Mouse (Mus musculus) 3134 (cell line): ENCODE results near the gene Foxn3.

Source experiments
- DNase-seq: peaks from one replicate; pipeline ENCODE4 v3.0.0-alpha.2; 2011; ENCODE audit warnings: low spot score; ENCODE audit not compliant: insufficient read length; ENCODE audit errors: extremely low read depth

Foxn3 gene

DNA sequence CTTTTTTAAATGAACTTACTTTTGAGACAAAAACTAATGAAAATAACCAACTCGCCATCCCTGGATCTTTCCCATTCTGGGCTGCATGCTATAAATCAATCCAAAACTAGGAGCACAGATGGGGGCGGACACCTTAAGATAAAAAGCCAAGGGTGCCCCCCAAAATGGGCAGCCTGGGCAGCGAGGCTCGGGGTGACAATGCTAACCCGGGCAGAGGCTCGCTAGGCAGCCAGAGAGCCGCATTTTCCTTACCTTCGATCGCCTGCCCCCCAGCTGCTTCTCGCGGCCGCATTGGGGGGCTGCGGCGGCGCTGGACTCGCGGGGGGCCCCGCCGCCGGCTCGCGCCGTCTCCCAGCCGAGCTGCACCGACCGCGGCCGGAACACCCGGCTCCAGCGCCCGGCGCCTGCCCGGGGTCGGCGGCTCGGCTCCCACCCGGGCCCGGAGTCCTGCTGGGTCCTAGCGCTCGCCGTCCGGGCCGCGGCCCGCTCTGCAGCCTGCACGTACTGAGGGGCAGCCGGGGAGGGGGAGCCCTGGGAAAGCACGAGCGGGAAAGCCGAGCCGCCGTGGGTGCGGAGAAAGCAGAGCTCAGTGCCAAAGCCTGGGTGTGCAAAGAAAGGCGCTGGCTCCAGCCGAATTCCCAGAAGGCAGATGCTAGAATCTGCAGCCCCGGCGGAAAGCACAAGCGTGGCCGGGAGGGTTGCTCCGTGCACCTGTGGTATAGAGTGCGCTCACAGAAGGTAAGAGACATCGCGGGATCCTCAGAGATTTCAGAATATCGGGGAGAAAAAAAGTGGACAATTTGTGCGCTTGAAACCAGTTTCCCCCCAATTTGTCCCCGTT is at the start of gene Foxn3:
Gene Foxn3 (minus strand): TSS at position 364 of the 841 bp plus-strand sequence.
- DNase-seq: peak; percentile 73

- no peak for DNase-seq
These were observed 48.9 kb upstream of the Foxn3 start for GRCm38 (mm10) chr12:99612181-99612871.

DNA sequence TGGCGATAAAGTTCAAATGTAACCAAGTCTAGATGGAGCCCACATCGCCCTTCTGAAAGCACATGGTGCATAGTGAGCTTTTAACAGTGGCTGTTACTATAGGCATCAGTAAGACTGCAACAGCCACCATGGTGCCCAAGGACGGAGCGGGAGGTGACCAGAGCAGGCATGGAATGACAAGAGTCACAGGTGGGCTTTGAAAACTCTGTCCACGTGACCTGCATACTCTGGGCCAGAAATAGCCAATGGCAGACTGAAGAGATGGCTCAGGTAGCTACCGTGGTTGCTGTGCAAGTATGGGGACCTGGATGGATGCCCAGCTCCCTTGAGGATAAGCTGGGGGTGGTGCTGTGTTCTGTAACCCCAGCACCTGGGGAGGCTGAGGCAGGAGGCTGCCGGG is 47.5 kb upstream of the Foxn3 start:
- DNase-seq: no peak

GRCm38 (mm10) chr12:99610069-99610815 is 46.9 kb upstream of the Foxn3 start:
- DNase-seq: no peak

- DNase-seq: no peak
These were observed 46.3 kb upstream of the Foxn3 start for GRCm38 (mm10) chr12:99609643-99610042.

DNA sequence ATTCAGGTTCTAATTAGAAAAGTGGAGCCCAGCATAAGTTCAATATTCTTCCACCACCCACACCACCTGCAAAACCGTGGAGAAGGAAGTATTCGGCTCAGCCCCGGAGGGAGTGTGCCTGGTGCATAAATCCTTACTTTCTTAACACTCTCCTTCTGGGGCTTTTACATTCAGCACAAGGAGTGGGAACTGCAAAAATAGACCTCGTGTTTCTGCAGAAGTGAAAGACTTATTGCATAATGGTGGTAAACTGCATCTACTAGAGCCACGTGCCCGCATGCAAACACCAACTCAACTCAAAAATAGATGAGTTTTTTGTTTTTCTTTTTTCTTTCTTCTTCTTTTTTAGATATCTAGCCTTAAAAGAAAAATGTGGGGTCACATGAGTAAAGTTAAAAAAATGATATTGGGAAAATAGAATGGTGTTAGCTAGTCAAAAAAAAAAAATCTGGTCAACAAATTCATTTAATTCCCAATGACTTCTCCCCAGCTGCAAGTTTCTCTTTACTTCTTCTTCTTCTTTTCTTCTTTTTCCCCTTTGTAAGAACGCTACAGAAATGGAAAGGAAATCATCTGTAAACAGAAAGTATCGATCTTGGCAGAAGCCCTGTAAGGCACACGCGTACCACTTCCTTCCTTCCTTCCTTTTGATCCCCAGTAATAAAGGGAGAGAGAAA is 45.0 kb upstream of the Foxn3 start:
- no peak for DNase-seq

GRCm38 (mm10) chr12:99603381-99603780 is 40.0 kb upstream of the Foxn3 start:
- DNase-seq: no peak

GRCm38 (mm10) chr12:99601841-99602240 is 38.5 kb upstream of the Foxn3 start:
- DNase-seq: no peak

DNA sequence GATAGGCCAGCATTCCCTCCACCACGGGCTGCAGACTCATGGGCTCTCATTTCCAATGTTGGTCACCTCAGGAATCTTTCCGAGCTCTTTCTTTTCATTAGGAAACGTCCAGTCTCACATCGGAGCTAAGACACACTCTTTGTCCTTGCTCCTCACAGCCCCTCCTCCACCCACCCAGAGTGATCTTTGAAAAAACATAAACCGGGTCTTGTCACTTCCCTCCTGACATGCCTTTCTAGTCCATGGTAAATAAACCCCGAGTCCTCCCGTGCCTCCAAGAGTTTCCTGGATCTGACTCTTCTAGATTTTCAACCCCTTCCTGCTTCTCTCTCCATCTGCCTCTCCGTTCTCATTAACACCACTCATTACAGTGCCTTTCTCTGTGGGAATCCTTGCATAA is 38.0 kb upstream of the Foxn3 start:
- no peak for DNase-seq

DNA sequence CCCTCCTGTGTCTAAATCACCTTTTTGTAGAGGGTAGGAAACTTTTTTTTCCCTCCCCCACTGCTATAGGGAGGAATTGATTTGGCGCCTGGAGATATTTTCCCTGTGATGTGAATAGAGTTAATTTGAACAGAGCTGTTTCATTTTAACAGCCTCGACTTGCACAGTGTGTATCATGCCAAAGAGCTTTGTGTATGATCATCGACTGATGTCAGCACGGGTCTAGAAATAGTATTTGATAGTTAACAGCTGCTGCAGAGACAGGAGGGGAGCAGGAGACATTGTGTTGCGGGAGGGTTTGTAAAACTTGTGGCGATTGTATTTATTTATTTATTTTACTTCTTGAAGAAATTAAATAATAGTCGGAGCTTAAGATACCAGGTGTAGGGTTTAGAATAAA is 36.2 kb upstream of the Foxn3 start:
- DNase-seq: no peak

DNA sequence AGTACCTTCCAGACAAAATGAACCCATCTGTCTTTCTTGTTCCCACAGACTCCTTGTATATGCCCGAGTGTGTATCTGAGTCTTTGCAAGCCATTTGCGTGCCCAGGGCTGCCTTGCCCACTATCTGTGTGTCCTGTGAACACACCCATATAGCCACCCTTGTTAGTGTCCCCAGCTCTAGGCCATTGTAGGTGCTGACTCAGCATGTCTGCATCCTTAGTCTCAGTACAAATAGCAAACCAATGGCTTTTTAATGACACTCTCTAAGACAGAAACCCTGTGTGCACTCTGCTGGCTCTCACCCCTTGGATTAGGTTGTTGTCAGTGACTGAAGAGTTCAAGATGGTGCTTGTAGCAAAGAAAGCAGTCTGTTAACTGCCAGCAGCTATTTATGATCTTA is 33.0 kb upstream of the Foxn3 start:
- no peak for DNase-seq

GRCm38 (mm10) chr12:99587338-99587737 is 24.0 kb upstream of the Foxn3 start:
- DNase-seq: no peak

DNA sequence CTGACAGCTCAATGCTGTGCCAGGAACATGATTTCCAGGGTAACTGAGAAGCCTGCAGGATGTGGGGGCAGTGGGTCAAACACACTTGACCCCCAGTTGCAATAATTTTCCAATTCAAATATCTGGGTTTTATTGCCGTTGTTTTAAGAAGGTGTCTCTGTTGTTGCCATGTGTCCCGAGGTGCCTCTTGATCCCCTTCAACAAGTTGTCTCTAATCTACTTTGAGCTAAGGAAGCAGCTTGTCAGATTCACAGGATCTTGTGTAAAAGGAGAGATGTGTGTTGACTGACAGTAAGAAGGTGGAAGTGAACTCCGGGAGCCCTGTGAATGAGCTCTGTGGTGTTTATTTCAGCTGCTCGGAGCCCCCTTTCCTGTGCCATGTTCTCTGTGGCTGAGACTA is 16.6 kb upstream of the Foxn3 start:
- DNase-seq: no peak

GRCm38 (mm10) chr12:99576682-99577081 is 13.3 kb upstream of the Foxn3 start:
- no peak for DNase-seq

DNA sequence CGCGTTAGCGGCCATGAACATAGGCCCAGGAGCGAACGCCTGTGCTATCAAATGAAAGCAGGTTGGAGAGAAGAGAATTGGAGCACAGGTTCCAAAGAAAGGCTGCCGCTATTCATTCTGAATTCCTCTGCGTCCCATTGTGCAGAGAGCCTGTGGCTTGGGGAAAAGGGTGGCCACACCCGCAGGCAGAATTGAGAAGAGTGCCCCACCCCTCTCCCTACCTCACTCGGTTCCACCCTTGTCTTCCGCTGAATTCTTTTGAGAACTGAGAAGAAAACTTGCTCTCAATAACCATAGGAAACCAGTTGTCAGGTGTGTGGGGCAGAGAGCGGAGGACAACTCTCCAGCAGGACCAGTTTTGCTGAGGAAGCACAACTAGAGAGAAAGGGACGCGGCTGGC is 10.9 kb upstream of the Foxn3 start:
- DNase-seq: no peak

GRCm38 (mm10) chr12:99573036-99573435 is 9.7 kb upstream of the Foxn3 start:
- no peak for DNase-seq

DNA sequence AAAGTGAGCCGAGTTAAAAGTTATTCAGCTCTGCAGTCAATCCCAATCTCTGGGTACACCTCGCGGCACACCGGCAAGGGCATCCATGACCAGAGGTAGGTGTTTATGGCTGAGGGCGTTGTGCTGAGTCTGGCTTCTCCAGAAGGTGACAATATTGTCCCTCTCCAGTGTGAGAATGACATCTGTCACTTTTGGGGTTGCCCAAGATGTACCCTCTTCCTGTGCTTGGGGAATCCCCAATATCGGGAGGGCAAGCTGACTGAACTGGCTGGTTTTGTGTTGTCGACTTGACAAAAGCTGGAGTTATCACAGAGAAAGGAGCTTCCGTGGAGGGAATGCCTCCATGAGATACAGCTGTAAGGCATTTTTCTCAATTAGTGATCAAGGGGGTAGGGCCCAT is 8.6 kb upstream of the Foxn3 start:
- DNase-seq: no peak

GRCm38 (mm10) chr12:99570197-99570956 is 7.0 kb upstream of the Foxn3 start:
- no peak for DNase-seq

- no peak for DNase-seq
These were observed 2.2 kb upstream of the Foxn3 start for GRCm38 (mm10) chr12:99565606-99566005.

GRCm38 (mm10) chr12:99564301-99564910 is 1.0 kb upstream of the Foxn3 start:
- no peak for DNase-seq
